Mouse (Mus musculus): ENCODE results near the gene Arrdc5. TPM values are rescaled to one million over a fixed set of nuclear protein-coding genes. Genes with fewer than 3 reads are reported as not detected.

Arrdc5 gene
- polyA plus RNA-seq, 1 experiment = not detected

DNA sequence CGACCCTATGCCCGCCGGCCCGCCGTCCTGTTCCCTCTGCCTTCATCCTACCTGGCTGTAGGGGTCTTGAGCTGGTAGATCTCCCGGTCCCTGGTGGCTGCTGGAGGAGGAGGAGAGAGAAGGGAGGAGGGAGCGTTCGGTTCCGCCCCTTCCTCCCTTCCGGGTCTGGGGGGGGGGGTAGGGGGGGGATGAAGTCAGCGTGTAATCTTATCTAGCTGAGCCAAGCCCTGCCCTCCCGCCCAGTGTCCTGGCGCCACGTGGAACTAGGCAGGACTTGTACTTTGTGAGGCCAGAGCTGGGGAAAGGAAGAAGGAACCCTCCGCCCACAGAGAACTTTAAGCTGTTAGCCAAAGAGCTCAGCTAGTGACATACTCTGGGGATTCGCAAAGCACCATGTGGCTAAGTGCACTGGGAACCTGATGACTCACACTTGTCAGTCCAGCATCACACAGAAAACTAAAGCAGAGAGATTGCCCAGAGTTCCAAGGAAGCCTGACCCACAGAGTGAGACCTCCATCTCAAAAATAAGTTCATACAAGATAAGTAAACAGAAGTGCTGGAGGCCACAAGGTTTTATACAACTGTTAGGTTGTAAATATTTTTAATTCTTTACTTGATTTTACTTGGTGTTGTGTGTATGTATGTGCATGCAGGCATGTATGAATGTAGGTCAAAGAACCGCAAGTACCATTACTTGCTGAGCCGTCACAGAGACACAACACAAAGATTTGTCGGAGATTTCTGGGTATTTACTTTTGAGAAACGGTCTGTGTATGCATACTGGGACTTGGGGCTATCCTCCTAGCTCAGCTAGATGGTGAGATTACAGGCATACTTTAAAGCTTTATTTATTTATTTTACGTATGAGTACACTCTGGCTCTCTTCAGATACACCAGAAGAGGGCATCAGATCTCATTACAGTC lies 23.2 kb downstream of the Arrdc5 start, which contains the start of gene Ticam1:
Ticam1 (minus strand) TSS at position 144 of the 924 bp plus-strand sequence.
- Histone ChIP-seq H3K4me1 (ENCODE audit: control insufficient read depth, insufficient read depth, low read length) (peaks cover 17% of the 10 kb centered on the region; the same call in 1 of the 2 replicates), H3K27ac (ENCODE audit: insufficient read depth, low read depth, low read length) (peak within 1 kb of the TSS; percentile 62; the same call in 1 of the 2 replicates), H3K4me3 (ENCODE audit: insufficient read depth, low read depth, low read length) (peak within 1 kb of the TSS; percentile 62)
- WGBS = 4% methylated on average over 21 of the region's 21 CpGs
- TF ChIP-seq CTCF (IDR thresholded peaks at IDR 0.05; ENCODE audit: insufficient read depth, low read depth, low read length) (no peak), POLR2A (IDR thresholded peaks at IDR 0.05; ENCODE audit: insufficient read depth, low read depth, low read length) (peak; percentile 45; the same call in 1 of the 2 replicates)

DNA sequence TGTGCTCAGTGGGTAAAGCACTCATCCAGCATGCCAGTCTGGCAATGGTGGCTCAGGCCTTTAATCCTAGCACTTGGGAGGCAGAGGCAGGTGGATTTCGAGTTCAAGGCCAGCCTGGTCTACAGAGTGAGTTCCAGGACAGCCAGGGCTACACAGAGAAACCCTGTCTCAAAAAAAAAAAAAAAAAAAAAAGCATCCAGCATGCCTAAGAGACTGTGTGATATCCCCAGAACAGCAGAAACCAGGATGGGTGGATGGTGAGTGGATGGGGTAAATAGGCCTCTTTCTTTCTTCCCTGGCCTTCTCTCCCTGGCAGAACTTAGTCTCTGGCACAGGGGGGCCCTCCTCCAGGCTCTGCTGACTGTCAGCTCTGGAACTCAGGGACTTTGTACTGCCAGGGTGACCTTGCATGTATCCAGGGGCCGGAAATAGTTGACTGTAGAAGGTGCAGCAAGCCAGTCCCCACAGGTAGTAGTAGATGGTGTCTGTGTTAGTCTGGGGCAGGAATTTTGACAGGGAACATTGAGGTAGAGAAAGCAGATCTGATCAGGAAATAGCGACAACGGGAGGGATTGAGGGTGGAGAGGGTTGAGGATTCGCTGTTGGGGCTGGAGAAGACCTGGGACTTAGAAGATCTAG lies 24.1 kb downstream of the Arrdc5 start:
- TF ChIP-seq POLR2A (IDR thresholded peaks at IDR 0.05; ENCODE audit: insufficient read depth, low read depth, low read length) (no peak), CTCF (IDR thresholded peaks at IDR 0.05; ENCODE audit: insufficient read depth, low read depth, low read length) (no peak)
- Histone ChIP-seq H3K4me3 (ENCODE audit: insufficient read depth, low read depth, low read length) (peak overlapping the region; percentile 62), H3K4me1 (ENCODE audit: control insufficient read depth, insufficient read depth, low read length) (peaks cover 23% of the 10 kb centered on the region; the same call in 1 of the 2 replicates), H3K27ac (ENCODE audit: insufficient read depth, low read depth, low read length) (peak overlapping the region; percentile 62; the same call in 1 of the 2 replicates)
- 30% methylated on average over 5 of the region's 5 CpGs for WGBS

DNA sequence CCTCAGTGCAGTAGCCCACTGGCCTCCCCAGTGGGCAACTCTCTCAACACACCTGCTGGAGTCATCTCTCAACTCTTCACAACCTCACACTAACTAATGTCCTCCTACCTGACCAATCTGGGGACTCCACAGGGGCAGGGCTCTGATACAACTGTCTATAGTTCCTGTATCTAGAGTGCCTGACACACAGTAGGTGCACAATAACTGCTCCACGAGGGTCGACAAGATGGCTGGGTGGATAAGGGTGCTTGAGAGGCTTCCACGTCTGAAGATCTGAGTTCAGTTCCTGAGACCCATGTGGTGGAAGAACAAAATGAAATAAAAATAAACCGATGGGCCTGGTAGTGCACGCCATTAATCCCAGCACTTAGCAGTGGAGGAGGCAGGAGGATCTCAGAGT lies 26.1 kb downstream of the Arrdc5 start:
- WGBS = 88% methylated on average over 5 of the region's 5 CpGs
- Histone ChIP-seq H3K4me3 (ENCODE audit: insufficient read depth, low read depth, low read length) (no peak overlapping the region), H3K4me1 (ENCODE audit: control insufficient read depth, insufficient read depth, low read length) (peaks cover 32% of the 10 kb centered on the region), H3K27ac (ENCODE audit: insufficient read depth, low read depth, low read length) (no peak overlapping the region)
- TF ChIP-seq CTCF (IDR thresholded peaks at IDR 0.05; ENCODE audit: insufficient read depth, low read depth, low read length) (no peak), POLR2A (IDR thresholded peaks at IDR 0.05; ENCODE audit: insufficient read depth, low read depth, low read length) (no peak)

DNA sequence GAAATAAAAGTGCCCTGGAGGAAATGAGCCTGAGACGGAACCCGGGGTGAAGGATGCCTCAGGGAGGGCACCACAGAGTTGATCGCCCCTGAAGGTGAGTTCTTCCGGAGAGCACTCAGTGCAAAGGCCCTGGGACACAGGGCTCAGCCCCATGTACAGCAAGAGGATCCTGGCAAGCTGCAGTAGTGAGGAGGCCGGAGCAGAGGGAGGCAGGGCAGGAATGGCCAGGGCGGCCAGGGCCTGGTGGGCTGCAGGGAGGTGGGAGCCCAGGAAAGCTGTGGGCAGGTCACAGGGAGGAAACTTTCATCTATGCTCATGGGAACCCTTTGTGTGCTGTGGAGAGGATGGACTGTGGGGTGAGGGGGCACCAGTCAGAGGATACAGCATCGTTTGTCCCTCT lies 26.6 kb downstream of the Arrdc5 start:
- no peak overlapping the region for H3K27ac ChIP-seq (ENCODE audit: insufficient read depth, low read depth, low read length)
- 88% methylated on average over 7 of the region's 7 CpGs for WGBS
- no peak overlapping the region for H3K4me3 ChIP-seq (ENCODE audit: insufficient read depth, low read depth, low read length)
- H3K4me1 ChIP-seq (ENCODE audit: control insufficient read depth, insufficient read depth, low read length) = peaks cover 32% of the 10 kb centered on the region
- no peak for TF ChIP-seq CTCF (IDR thresholded peaks at IDR 0.05; ENCODE audit: insufficient read depth, low read depth, low read length)
- TF ChIP-seq POLR2A (IDR thresholded peaks at IDR 0.05; ENCODE audit: insufficient read depth, low read depth, low read length) = no peak

DNA sequence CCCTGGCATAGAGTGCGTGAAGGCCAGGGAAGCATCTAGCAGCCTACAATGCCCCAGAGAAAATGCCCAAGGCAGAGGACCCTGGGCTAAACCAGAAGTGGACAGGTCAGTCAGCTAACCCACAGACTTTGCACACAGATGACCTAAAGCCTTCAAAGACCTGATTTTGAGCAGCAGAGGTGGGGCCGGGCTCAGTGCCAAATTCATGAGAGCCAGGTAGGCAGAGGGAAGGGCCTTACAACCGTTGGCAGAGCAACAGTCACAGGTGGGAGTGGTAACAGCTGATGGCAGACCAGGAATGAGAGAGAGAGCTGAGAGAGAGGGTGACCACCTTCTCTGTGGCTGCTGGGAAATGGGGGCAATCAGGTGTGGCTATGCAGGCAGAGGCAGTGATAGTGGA lies 27.4 kb downstream of the Arrdc5 start:
- TF ChIP-seq POLR2A (IDR thresholded peaks at IDR 0.05; ENCODE audit: insufficient read depth, low read depth, low read length) (no peak), CTCF (IDR thresholded peaks at IDR 0.05; ENCODE audit: insufficient read depth, low read depth, low read length) (no peak)
- 76% methylated on average over 3 of the region's 3 CpGs for whole genome bisulfite sequencing

DNA sequence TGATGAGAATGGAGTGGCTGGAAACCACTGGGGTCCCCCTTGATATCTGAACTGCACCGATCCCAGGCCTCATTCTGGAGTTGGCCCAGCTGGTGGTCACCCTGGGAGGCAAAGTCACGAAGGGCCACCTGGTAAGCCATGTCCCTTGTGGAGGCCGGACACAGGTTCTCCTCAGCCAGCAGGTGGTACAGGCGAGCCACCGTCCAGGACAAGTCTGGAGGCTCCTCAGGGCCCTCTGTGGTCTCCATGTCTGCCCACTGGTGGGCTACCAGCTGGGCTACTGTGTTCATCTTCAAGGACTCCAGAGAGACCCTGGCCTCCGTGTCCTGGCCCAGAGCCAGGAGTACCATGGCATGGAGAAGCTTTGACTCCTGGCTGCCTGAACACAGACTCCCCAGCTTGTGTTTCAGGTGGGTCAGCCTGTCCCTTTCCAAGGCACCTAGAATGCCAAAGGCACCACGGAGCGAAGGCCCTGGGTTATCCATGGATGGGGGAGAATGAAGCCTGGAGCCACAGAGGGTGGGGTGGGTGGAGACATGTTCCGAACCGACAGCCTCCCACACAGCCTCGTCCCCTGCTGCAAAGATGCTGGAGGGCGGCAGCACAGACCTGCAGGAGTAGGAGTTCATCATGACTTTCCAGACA lies 28.4 kb downstream of the Arrdc5 start:
- Histone ChIP-seq H3K27ac (ENCODE audit: insufficient read depth, low read depth, low read length) (no peak overlapping the region), H3K4me1 (ENCODE audit: control insufficient read depth, insufficient read depth, low read length) (peaks cover 29% of the 10 kb centered on the region), H3K4me3 (ENCODE audit: insufficient read depth, low read depth, low read length) (no peak overlapping the region)
- no peak for TF ChIP-seq CTCF (IDR thresholded peaks at IDR 0.05; ENCODE audit: insufficient read depth, low read depth, low read length)
- no peak for TF ChIP-seq POLR2A (IDR thresholded peaks at IDR 0.05; ENCODE audit: insufficient read depth, low read depth, low read length)
- WGBS = 67% methylated on average over 12 of the region's 12 CpGs

More for the DNA sequence above, 27.4 kb downstream of the Arrdc5 start:
- peaks cover 32% of the 10 kb centered on the region for H3K4me1 ChIP-seq (ENCODE audit: control insufficient read depth, insufficient read depth, low read length)
- H3K27ac ChIP-seq (ENCODE audit: insufficient read depth, low read depth, low read length) = no peak overlapping the region
- H3K4me3 ChIP-seq (ENCODE audit: insufficient read depth, low read depth, low read length) = no peak overlapping the region

DNA sequence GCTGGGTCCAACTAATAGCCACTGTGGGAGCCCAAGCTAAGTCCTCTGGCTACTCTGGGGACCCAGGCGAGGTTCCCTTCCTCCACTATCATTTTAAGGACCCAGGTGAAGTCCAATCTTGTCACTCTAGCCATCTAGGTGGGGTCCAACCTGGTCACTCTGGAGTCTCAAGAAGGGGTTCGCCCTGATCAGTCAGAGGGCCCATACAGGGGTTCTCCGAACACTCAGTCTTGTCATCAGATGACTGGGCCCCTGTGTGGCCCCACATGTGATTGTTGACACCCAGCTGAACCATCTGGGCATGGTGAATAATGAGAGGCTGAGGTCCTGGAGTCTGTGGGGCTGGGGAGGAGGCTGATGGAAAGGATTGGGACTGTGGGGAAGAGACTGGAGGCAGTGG lies 30.3 kb downstream of the Arrdc5 start:
- peak overlapping the region; percentile 45 for H3K4me3 ChIP-seq (ENCODE audit: insufficient read depth, low read depth, low read length)

DNA sequence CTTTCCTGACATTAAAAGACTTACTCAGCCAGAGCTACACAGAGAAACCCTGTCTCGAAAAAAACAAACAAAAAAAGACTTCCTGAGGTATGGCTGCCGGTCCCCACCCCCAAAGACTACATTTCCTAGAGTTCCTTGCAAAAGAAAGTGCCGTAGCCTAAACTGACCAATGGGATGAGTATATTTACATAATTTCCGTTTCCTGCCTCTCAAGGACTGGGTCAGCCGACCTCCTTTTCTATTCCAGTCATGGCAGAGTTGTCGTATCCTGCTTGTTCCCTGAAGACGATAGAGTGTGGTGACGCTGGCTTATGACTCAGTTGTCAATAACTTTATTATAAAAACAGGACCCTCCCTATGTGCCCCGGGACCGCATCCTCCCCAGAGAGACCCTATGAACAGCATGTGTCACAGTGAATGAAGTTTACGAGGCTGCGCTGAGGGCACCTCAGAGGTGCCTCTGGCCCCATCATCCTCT lies 30.9 kb downstream of the Arrdc5 start:
- Histone ChIP-seq H3K4me3 (ENCODE audit: insufficient read depth, low read depth, low read length) (peak overlapping the region; percentile 45), H3K4me1 (ENCODE audit: control insufficient read depth, insufficient read depth, low read length) (peaks cover 35% of the 10 kb centered on the region), H3K27ac (ENCODE audit: insufficient read depth, low read depth, low read length) (peak overlapping the region; percentile 86)
- TF ChIP-seq CTCF (IDR thresholded peaks at IDR 0.05; ENCODE audit: insufficient read depth, low read depth, low read length) (no peak), POLR2A (IDR thresholded peaks at IDR 0.05; ENCODE audit: insufficient read depth, low read depth, low read length) (no peak; the same call in 1 of the 2 replicates)
- WGBS = 14% methylated on average over 12 of the region's 12 CpGs

More for the DNA sequence above, 30.3 kb downstream of the Arrdc5 start:
- Histone ChIP-seq H3K27ac (ENCODE audit: insufficient read depth, low read depth, low read length) (peak overlapping the region; percentile 86), H3K4me1 (ENCODE audit: control insufficient read depth, insufficient read depth, low read length) (peaks cover 32% of the 10 kb centered on the region)
- TF ChIP-seq CTCF (IDR thresholded peaks at IDR 0.05; ENCODE audit: insufficient read depth, low read depth, low read length) = no peak
- no peak for TF ChIP-seq POLR2A (IDR thresholded peaks at IDR 0.05; ENCODE audit: insufficient read depth, low read depth, low read length)
- 67% methylated on average over 3 of the region's 3 CpGs for WGBS

Data from olfactory bulb, adult 2 months (tissue).